Mouse (Mus musculus) spleen, adult 2 months (tissue): ENCODE measurements around the gene Padi4.

Experiments used
- CTCF ChIP-seq: fragments of 200-500 bp; IDR thresholded peaks from 2 replicates; pipeline ENCODE4 v1.5.1; 2011; ENCODE audit warnings: mild to moderate bottlenecking, inconsistent platforms; ENCODE audit not compliant: insufficient read depth, insufficient read length, insufficient replicate concordance; ENCODE audit errors: extremely low read depth
- POLR2A ChIP-seq: fragments of 200-500 bp; IDR thresholded peaks from 2 replicates; pipeline ENCODE4 v1.6.1; 2011; ENCODE audit warnings: low read depth, low read length, inconsistent platforms

DNA sequence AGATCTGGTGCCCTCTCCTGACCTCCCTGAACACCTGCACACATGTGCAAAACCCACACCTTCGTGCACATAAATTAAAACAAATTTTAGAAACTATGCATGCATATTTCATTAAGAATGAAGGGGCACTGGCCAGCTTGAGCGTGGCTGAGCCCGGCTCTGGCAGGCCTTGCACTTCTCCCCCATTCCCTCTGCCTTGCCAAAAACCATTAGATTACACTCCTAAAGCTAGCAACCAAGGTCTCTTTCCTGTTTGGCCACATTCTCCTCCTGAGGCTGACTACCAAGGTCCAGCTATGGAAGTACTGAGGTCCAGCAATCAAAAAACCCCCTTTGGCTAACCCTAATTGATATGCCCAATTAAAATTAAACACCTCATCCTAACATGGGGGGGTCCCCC lies 22.8 kb upstream of the Padi4 start:
- TF ChIP-seq CTCF (no peak), POLR2A (no peak)
